Mouse (Mus musculus): ENCODE measurements around the gene Vps41. TPM values are rescaled to one million over a fixed set of nuclear protein-coding genes. Genes with fewer than 3 reads are reported as not detected.

Gene Vps41
- polyA plus RNA-seq, 1 experiment from 2014 or later, result 67.1 TPM

Other genes with a start within 250 kb of the Vps41 start
- 4.9 and 7.3 TPM in 2 replicates for gene Amph, start 230.9 kb downstream of the Vps41 start, polyA plus RNA-seq (2016; fragmentation: Nextera tagmentation; extraction: Ambion mirVana)